Mouse (Mus musculus): ENCODE results near the gene Dclk1. TPM values are rescaled to one million over a fixed set of nuclear protein-coding genes. Genes with fewer than 3 reads are reported as not detected.

Gene Dclk1
- polyA plus RNA-seq, 1 experiment from 2014 or later: 24.5 TPM

DNA sequence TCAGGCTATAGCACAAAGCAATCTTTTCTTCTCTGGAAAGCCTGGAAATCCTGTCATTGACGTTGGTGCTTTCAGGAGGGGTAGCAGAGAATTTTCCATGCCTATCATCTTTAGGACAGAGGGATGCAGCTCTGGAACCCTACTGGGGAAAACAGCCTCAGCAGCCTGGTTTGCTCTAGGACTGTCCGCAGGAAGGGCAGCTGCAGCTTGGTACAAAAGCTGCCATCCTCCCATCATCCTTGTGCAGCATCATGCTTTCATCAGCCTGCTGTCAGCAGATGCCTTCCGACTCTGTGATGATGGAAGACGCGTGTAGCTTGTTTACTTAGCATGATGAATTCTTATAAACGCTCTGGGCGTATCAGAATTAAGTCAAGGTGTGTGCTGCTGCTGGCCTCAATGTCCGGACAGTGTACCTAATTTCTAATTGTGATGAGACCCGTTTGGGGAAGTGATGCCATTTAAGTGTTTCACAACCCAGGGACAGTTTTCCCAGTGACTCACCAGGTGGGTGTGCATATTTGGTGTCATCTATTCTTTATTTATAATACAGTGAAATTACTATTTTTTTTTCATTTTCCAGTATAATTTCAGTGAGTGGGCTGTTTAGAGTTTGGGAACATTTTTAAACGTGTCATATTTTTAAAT lies 50.7 kb downstream of the Dclk1 start:
- ATAC-seq (ENCODE audit: low FRiP score, low TSS enrichment): no peak
- Histone ChIP-seq H3K9ac (ENCODE audit: low read depth, low read length) (no peak overlapping the region), H3K4me3 (ENCODE audit: low read length) (no peak overlapping the region), H3K4me2 (replicated peaks; ENCODE audit: low read depth, low read length) (no peak overlapping the region), H3K27me3 (ENCODE audit: control insufficient read depth, insufficient read depth, low read length) (no peaks in the 10 kb centered on the region), H3K36me3 (ENCODE audit: control insufficient read depth, insufficient read depth, low read length) (no peaks in the 10 kb centered on the region), H3K27ac (ENCODE audit: low read depth, low read length) (no peak overlapping the region), H3K4me1 (ENCODE audit: control insufficient read depth, insufficient read depth, low read length) (0 out of 2 replicates have a peak, but pooled peaks cover 3% of the 10 kb centered on the region), H3K9me3 (ENCODE audit: control insufficient read depth, low read length) (no peaks in the 10 kb centered on the region)
- WGBS: 79% methylated on average over 10 of the region's 10 CpGs

DNA sequence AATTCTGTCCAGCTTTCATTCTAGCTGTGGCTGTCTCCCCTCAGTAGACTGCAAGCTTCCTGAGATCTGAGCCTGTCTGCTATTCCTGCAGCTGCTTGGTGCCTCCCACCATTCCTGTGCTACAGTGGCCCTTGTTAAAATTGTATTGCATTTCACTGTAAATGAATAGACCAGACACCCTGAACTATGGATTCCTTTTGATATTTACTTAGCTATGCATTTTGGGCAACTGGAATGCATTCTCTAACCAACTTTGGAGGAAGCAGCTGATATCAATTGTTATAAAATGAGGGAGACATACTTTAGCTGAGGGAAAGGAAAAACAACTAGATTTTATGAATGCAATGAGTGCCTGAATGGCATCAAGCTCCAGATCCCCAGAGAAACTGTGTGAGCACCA lies 63.5 kb downstream of the Dclk1 start:
- no peaks in the 10 kb centered on the region for H3K27me3 ChIP-seq (ENCODE audit: control insufficient read depth, insufficient read depth, low read length)
- H3K27ac ChIP-seq (ENCODE audit: low read depth, low read length): no peak overlapping the region
- no peak overlapping the region for H3K4me2 ChIP-seq (replicated peaks; ENCODE audit: low read depth, low read length)
- ATAC-seq (ENCODE audit: low FRiP score, low TSS enrichment): no peak
- no peaks in the 10 kb centered on the region for H3K36me3 ChIP-seq (ENCODE audit: control insufficient read depth, insufficient read depth, low read length)
- no peak overlapping the region for H3K9ac ChIP-seq (ENCODE audit: low read depth, low read length)
- no peak overlapping the region for H3K4me3 ChIP-seq (ENCODE audit: low read length)
- H3K9me3 ChIP-seq (ENCODE audit: control insufficient read depth, low read length): no peaks in the 10 kb centered on the region
- no peaks in the 10 kb centered on the region for H3K4me1 ChIP-seq (ENCODE audit: control insufficient read depth, insufficient read depth, low read length)

DNA sequence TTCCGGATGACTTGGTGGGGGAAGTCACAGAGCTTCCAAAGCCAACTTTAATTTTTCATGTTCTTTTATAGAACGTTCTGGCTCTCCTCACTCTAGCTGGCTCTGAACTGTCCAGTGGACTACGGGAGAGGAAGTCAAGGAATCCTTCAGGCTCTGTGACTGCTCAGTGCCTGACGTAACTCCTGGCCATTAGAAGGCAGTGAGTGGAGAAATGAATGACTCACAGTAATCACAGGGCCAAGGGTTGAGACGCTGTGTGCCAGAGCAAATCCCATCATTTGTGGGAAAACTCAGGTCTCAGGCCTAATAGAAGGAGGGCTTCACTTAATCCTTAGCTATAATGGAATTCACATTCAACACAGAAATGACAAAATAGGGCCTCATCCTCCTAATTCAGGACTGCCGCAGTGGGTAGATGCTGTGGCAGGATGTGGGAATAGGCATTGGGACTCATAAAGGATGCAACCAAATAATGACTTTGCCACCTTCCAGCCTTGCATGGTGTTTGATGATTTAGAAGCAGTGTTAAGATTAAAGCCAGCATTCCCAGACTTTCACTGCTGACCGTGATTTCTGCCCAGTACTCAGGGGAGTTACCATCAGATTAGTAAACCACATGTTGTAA lies 65.5 kb downstream of the Dclk1 start:
- WGBS: 57% methylated on average over 7 of the region's 7 CpGs
- Histone ChIP-seq H3K27me3 (ENCODE audit: control insufficient read depth, insufficient read depth, low read length) (no peaks in the 10 kb centered on the region), H3K4me2 (replicated peaks; ENCODE audit: low read depth, low read length) (no peak overlapping the region), H3K4me3 (ENCODE audit: low read length) (no peak overlapping the region), H3K9me3 (ENCODE audit: control insufficient read depth, low read length) (no peaks in the 10 kb centered on the region), H3K4me1 (ENCODE audit: control insufficient read depth, insufficient read depth, low read length) (no peaks in the 10 kb centered on the region), H3K27ac (ENCODE audit: low read depth, low read length) (no peak overlapping the region), H3K36me3 (ENCODE audit: control insufficient read depth, insufficient read depth, low read length) (no peaks in the 10 kb centered on the region), H3K9ac (ENCODE audit: low read depth, low read length) (no peak overlapping the region)
- ATAC-seq (ENCODE audit: low FRiP score, low TSS enrichment): no peak

DNA sequence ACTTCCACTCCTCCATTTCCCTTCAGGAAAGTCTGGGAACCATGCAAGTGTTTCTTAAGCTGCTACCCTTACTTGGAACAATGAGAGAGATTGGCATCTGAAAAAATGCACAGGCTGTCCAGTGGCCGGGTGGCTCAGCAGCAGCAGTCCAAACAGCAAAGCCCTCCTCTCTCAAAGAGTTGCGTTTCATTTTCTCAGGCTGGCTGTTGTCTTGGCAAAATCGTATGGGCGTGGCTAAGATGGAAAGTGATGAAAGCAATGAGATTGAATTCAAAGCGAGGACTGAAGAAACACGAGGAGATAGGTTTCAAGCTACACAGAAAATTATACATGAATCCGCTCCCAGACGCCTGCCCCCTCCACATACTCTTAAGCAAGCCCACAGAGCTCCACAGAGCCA lies 67.8 kb downstream of the Dclk1 start:
- Histone ChIP-seq H3K4me1 (ENCODE audit: control insufficient read depth, insufficient read depth, low read length) (no peaks in the 10 kb centered on the region), H3K4me3 (ENCODE audit: low read length) (no peak overlapping the region), H3K27ac (ENCODE audit: low read depth, low read length) (no peak overlapping the region), H3K9ac (ENCODE audit: low read depth, low read length) (no peak overlapping the region), H3K36me3 (ENCODE audit: control insufficient read depth, insufficient read depth, low read length) (no peaks in the 10 kb centered on the region), H3K27me3 (ENCODE audit: control insufficient read depth, insufficient read depth, low read length) (no peaks in the 10 kb centered on the region), H3K9me3 (ENCODE audit: control insufficient read depth, low read length) (no peaks in the 10 kb centered on the region), H3K4me2 (replicated peaks; ENCODE audit: low read depth, low read length) (no peak overlapping the region)
- WGBS: 64% methylated on average over 8 of the region's 8 CpGs
- no peak for ATAC-seq (ENCODE audit: low FRiP score, low TSS enrichment)

DNA sequence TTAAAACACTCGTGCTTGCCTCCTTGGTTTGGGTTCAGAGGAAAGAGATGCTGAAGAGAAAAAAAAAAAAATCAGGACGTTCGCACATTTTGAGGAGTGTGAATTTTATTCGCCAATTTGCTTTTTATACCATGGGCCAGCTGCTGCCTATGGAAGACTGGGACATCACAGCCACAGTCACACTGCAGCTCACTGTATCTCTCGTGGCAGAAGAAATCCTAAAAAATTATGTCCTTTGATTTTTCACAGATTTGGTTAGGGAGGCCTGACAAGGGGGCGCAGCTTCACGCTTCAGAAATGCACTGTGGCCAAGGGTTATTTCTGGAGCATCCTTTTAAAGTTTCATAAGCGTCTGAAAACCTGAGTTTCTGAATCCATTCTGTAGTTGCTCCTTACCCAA lies 73.7 kb downstream of the Dclk1 start:
- Histone ChIP-seq H3K36me3 (ENCODE audit: control insufficient read depth, insufficient read depth, low read length) (no peaks in the 10 kb centered on the region), H3K9ac (ENCODE audit: low read depth, low read length) (no peak overlapping the region), H3K4me3 (ENCODE audit: low read length) (no peak overlapping the region), H3K4me1 (ENCODE audit: control insufficient read depth, insufficient read depth, low read length) (no peaks in the 10 kb centered on the region), H3K27ac (ENCODE audit: low read depth, low read length) (no peak overlapping the region), H3K27me3 (ENCODE audit: control insufficient read depth, insufficient read depth, low read length) (no peaks in the 10 kb centered on the region), H3K9me3 (ENCODE audit: control insufficient read depth, low read length) (no peaks in the 10 kb centered on the region), H3K4me2 (replicated peaks; ENCODE audit: low read depth, low read length) (no peak overlapping the region)
- 86% methylated on average over 8 of the region's 8 CpGs for WGBS
- ATAC-seq (ENCODE audit: low FRiP score, low TSS enrichment): no peak

DNA sequence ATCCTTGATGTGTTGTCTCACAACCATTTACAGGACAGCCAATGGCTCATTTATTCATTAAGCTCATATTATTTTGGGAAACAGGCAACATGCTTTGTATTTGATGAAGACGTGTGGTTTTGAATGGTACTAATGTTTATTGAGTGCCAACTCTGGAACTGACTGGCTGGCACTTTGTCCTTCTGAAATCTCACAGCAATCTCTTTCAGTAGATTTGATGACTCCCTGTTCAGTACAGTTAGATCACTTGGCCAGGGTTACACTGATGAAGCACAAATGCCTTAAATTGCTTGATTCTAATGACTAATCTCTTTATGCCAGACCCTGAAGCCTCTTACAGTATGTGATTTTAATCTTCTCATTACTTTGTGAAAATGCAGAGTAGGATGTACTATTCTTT lies 75.9 kb downstream of the Dclk1 start:
- no peaks in the 10 kb centered on the region for H3K4me1 ChIP-seq (ENCODE audit: control insufficient read depth, insufficient read depth, low read length)
- no peak for ATAC-seq (ENCODE audit: low FRiP score, low TSS enrichment)
- H3K27ac ChIP-seq (ENCODE audit: low read depth, low read length): no peak overlapping the region
- no peak overlapping the region for H3K9ac ChIP-seq (ENCODE audit: low read depth, low read length)
- H3K4me2 ChIP-seq (replicated peaks; ENCODE audit: low read depth, low read length): no peak overlapping the region
- no peaks in the 10 kb centered on the region for H3K27me3 ChIP-seq (ENCODE audit: control insufficient read depth, insufficient read depth, low read length)
- WGBS: 80% methylated on average over 1 of the region's 1 CpGs
- H3K9me3 ChIP-seq (ENCODE audit: control insufficient read depth, low read length): no peaks in the 10 kb centered on the region
- no peak overlapping the region for H3K4me3 ChIP-seq (ENCODE audit: low read length)
- no peaks in the 10 kb centered on the region for H3K36me3 ChIP-seq (ENCODE audit: control insufficient read depth, insufficient read depth, low read length)

DNA sequence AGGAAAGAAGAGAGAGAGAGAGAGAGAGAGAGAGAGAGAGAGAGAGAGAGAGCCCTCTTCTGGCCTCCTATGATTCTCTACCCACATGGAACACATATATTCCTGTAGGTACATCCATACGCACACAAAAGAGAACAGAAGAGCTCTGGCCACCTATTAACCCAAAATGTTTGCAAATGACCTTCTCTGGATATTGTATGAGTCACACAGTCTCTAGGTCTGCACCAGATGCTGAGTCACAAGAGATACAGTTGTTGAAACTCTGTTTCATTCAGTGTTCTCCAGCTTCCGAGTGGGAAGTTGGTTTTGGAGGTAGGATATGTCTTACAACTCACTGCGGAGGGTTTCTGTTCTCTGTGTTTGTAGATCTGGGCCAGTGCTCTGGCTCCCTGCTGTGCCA lies 78.4 kb downstream of the Dclk1 start:
- Histone ChIP-seq H3K4me1 (ENCODE audit: control insufficient read depth, insufficient read depth, low read length) (no peaks in the 10 kb centered on the region), H3K27me3 (ENCODE audit: control insufficient read depth, insufficient read depth, low read length) (no peaks in the 10 kb centered on the region), H3K4me3 (ENCODE audit: low read length) (no peak overlapping the region), H3K36me3 (ENCODE audit: control insufficient read depth, insufficient read depth, low read length) (no peaks in the 10 kb centered on the region), H3K9me3 (ENCODE audit: control insufficient read depth, low read length) (no peaks in the 10 kb centered on the region), H3K9ac (ENCODE audit: low read depth, low read length) (no peak overlapping the region), H3K27ac (ENCODE audit: low read depth, low read length) (no peak overlapping the region), H3K4me2 (replicated peaks; ENCODE audit: low read depth, low read length) (no peak overlapping the region)
- WGBS: 95% methylated on average over 3 of the region's 3 CpGs
- ATAC-seq (ENCODE audit: low FRiP score, low TSS enrichment): no peak

DNA sequence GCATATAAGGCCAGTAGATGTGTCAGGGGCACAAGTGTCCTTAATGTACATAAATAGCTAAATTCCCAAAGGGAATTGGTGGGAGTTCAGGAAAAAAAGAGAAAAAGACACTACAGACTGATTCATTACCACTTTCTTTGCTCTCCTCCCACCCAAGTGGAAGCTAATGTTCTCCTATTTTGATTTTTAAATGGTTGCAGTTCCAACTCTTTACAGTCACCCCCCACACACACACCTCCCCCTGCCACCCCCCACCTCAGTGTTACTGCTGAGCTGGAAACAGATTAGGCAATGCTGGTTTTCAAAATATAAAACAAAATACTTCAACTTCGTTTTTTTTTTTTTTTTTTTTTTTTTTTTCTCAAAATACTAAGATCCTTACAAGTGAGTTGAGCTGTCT lies 81.9 kb downstream of the Dclk1 start:
- Histone ChIP-seq H3K27me3 (ENCODE audit: control insufficient read depth, insufficient read depth, low read length) (no peaks in the 10 kb centered on the region), H3K9ac (ENCODE audit: low read depth, low read length) (no peak overlapping the region), H3K36me3 (ENCODE audit: control insufficient read depth, insufficient read depth, low read length) (no peaks in the 10 kb centered on the region), H3K4me1 (ENCODE audit: control insufficient read depth, insufficient read depth, low read length) (no peaks in the 10 kb centered on the region), H3K4me2 (replicated peaks; ENCODE audit: low read depth, low read length) (no peak overlapping the region), H3K27ac (ENCODE audit: low read depth, low read length) (no peak overlapping the region), H3K4me3 (ENCODE audit: low read length) (no peak overlapping the region), H3K9me3 (ENCODE audit: control insufficient read depth, low read length) (no peaks in the 10 kb centered on the region)
- WGBS: 68% methylated on average over 1 of the region's 1 CpGs
- ATAC-seq (ENCODE audit: low FRiP score, low TSS enrichment): no peak

DNA sequence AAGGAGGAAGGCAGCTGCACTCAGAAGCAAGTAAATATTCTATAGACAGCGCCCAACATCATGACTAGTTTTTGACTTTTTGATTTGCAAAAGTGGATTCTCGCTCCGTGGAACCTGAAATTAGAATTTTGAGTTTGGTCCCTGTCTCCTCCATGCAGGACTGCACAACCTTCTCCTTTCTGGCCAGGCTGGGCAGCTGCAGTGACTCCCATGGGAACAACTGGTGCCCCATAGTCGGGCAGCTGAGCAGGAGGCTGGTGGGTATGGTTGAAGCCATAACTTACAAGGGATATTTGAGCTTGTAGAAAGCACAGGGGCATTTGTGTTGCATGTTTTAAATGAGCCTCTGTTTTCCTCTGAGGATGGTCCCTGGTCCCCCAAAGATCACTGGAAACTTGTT lies 88.3 kb downstream of the Dclk1 start:
- H3K27ac ChIP-seq (ENCODE audit: low read depth, low read length): no peak overlapping the region
- 89% methylated on average over 4 of the region's 4 CpGs for WGBS
- no peak overlapping the region for H3K4me3 ChIP-seq (ENCODE audit: low read length)
- H3K4me2 ChIP-seq (replicated peaks; ENCODE audit: low read depth, low read length): no peak overlapping the region
- no peaks in the 10 kb centered on the region for H3K4me1 ChIP-seq (ENCODE audit: control insufficient read depth, insufficient read depth, low read length)
- H3K9ac ChIP-seq (ENCODE audit: low read depth, low read length): no peak overlapping the region
- no peaks in the 10 kb centered on the region for H3K27me3 ChIP-seq (ENCODE audit: control insufficient read depth, insufficient read depth, low read length)
- H3K9me3 ChIP-seq (ENCODE audit: control insufficient read depth, low read length): 0 out of 2 replicates have a peak, but pooled peaks cover 4% of the 10 kb centered on the region
- no peaks in the 10 kb centered on the region for H3K36me3 ChIP-seq (ENCODE audit: control insufficient read depth, insufficient read depth, low read length)
- no peak for ATAC-seq (ENCODE audit: low FRiP score, low TSS enrichment)
